Mouse (Mus musculus) lung, adult 18-20 months (tissue): ENCODE data around the gene Zfp568.
"Not testable (repeated sequence)": the region's sequence is repeated elsewhere in the genome, so short reads cannot be mapped to it uniquely, and the experiment has no call there.

Experiments used
- DNase-seq, 2 experiments: peaks; one replicate each; pipeline ENCODE4 v3.0.0; 2022; ENCODE audit warnings: mixed read lengths in 2 of 2

Gene Zfp568

DNA sequence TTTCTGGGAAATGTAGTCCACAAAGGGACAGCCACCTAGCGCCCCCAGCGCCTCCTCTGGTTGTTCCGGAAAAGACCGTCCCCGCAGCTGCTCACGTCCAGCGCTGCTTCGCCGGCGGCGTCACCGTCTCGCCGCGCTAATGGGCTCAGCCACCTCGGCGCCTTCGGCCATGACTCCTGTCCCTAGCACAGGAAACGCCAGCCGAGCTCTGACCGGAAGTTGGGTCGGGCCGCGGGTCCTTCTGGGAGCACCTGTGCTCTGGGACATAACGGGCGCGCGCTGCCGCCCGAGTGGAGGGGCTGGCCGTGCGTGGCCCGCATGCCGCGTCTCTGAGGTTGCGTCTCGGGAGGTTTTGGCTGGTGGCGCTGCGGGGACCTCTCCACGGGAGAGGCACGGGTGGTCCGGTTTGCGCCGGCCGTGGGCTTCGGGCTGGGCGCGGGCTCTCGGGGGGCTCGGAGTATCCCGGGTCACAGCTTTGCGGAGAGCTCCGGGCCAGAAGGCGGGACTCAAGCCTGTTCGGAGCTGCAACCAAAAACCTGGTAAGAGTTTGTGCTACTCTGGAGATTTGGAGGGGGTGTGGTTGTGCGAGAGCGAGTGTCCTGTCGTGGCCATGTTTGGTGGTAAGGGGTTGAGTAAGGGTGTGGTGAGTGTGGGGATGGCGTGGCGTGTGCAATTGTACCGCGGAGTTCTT, at the start of gene Zfp568:
Gene Zfp568 (plus strand): TSS at position 266 of the 691 bp plus-strand sequence.
- DNase-seq = peak; percentile 95 to 96

DNA sequence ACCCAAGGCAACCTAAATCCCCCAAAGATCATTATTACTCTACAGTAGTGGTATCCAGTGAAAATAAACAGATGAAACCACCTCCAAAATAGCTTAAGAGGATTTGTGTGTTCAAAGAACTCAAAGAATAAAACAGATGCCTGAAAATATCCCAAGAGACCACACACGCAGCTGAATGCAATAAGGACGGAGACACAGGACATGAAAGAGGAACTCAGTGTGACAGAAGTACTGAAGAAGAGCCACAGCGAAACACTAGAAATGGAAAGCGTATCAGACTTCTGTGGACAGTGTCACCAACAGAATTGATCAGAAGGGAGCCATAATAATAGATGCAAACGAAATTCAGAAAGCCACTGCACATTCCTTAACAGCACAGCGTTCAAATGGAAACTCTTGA, 44.9 kb upstream of the Zfp568 start:
- DNase-seq = no peak

- DNase-seq = no peak
These were observed 42.7 kb upstream of the Zfp568 start for GRCm38 (mm10) chr7:29941027-29941426.

DNA sequence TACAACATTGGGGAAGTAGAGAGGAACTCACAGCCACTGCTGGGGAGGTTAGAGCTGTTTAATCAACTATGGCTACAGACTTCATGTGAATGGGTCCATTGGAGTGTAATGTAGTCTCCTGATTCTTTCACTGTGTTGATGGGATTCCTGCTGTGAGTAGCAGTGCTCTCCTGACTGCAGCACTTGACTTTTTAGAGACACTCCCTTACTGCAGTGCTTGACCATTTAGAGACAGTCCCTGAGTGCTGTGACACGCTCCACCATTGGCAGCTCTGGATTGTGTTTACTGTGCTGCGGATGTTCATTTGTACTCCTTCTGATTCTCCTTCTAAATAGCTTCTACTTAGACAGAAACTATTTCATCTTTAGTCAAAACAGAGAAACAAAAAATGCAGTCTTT, 41.0 kb upstream of the Zfp568 start:
- DNase-seq = no peak

DNA sequence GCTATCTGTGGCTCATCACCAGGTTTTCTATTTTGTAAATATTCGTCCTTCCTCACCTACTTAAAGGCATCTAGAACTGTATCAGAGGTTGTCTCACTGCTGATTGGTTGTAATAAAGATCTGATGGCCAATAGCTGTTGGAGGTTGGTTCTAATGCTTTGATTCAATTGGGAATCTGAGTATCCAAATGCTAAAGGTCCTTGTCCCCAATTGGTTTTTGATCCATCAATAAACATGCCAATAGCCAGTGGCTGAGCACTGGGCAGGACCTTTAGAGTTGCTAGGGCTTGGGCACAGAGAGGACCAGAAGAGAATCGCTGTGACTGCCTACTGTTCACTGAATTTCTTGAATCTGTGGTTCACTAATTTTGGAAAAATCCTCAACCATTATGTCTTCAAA, 40.0 kb upstream of the Zfp568 start:
- no peak for DNase-seq

GRCm38 (mm10) chr7:29944201-29944600, 39.6 kb upstream of the Zfp568 start:
- DNase-seq = no peak

- DNase-seq = no peak
These were observed 30.7 kb upstream of the Zfp568 start for GRCm38 (mm10) chr7:29953086-29953485.

DNA sequence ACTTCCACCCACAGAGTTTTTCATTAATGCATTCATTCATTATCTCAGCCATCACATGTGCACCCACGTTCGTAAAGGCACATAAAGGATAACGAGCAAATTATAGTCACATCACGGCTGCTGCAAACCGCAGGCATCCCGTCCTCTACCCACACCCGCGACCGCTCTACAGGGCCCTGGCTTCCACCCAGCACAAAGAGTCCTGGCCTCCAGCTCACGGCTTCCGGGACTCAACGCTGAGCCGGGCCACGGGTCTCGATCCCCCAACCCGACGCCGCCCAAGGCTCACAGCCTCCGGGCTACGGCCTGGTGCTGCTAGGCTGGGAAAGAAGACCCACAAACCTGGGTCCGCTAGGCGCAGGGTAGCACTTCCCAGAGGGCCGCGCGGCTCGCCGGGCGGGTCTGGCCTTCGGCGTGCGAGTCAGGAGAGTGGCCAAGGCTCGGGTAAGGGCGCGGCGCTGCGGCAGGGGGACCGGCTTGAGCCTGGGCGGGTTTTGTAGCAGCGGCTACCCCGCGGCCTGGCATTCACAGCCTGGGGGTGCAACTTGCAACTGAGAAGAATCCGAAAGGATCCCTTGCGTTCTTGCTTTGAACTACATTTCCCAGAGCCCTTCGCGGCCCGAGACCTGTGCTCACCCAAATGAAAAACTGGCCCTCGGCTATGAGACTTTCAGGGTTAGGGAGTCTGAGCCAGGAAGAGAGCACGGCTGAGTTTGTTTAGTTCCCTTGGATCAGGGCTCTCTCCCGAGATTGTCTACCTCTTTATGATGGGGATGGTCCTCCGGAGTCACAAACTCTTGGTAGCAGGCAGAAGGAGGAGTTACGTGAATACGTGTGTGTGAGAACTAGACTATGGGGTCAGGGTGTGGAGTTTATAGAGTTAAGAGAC, 30.0 kb upstream of the Zfp568 start, which contains the start of gene Zfp74:
Gene Zfp74 (minus strand): TSS at position 577 of the 889 bp plus-strand sequence.
- peak; percentile 78 to 85 for DNase-seq

GRCm38 (mm10) chr7:29954731-29955130, 29.0 kb upstream of the Zfp568 start:
- peak; percentile 28 to 65 for DNase-seq

DNA sequence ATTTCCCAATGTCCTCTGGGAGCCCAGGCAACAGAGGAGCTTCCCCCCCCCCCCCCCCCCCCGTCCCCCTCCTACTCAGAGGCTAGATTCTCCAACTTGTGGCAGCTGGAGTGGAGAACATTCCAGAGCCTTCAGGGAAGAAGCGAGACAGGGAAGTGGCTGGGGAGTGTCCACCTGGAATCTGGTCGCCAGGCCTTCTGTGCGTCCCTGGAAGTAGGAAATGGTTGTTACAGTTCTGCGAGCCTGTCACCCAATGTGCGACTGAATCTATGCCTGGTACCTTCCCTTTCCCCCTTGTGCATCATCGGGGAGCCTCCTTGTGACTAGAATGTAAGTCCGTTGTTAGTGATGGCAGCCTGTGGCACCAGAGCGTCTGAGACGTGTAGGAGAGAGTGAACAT, 27.5 kb upstream of the Zfp568 start:
- DNase-seq = peak; percentile 39 to 47

DNA sequence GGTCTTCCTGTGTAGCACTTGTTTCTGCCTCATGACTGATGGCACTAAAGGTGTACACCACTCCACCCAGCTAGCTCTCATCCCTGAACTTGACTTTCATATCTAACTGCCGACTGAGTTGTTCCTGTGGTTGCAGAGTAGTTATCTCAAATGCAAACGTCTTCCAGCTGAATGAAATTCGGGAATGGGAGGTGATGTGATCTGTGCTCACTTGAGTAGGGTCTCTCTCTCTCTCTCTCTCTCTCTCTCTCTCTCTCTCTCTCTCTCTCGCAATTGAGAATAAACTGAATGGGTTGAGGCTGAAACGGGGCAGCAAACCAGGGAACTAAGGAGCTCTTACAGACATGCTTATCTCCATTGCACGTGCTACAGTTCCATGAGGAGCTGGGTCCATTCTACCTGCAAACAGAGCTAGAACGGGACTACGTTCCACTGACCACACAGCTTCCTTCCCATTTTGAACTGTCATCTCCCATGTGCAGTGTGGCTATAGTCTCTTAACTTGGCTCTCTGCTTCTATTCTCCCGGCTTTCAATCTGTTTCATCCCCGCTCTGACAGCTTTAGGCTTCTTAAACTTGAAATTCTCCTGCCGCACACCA, 25.5 kb upstream of the Zfp568 start:
- no peak for DNase-seq

GRCm38 (mm10) chr7:29959004-29959403, 24.8 kb upstream of the Zfp568 start:
- no peak for DNase-seq

DNA sequence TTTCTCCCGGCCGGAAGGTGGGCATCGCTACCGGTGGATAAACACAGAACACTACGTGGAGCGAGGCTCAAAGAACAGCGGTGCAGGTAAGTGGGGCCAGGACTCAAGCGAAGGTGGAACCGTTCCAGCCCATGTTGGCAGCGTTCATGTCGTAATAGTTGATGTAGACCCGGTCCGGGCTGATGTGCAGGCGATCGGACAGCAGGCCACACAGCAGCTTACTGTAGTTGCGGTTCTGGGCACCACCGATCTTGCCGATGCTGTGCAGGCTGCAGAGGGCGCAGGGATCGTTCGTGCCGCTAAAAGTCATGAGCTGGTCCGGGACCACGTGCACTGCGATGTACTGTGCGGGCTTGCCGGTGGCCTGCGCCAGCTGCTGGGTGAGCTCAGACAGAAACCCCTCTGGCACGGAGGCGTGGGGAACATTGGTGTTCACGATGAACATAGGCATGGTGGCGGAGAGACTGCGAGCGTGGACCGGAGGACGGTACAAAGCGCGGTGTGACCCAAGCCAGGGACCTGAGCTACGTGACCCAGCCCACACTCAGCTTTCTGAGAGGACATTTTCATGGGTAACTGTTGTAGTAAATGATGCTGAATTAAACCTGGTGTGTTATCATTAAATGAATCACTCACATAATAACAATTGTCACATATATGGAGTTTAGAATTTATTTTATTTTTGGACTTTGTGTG, 18.5 kb upstream of the Zfp568 start:
- DNase-seq = not testable (repeated sequence)

DNA sequence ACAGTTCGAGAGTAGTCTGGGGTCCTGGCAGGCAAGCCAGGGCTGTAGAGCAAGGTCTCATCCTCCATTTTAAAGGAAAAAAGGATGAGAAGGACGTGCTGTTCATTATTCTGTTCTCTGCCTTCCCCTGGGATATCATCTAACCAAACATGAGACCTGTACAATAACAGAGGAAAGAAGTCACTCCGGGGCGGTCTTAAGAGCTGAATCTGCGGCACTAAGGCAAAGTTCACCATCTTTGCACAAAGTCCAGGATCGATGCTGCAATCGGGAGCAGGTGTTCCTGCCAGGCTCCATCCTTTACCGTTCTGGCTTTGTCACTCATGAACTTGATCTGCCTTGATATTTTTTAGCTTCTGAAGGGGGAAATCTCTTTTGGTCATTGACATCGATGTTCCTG, 13.1 kb upstream of the Zfp568 start:
- no peak for DNase-seq

GRCm38 (mm10) chr7:29980761-29981160, 3.0 kb upstream of the Zfp568 start:
- no peak for DNase-seq

GRCm38 (mm10) chr7:29981455-29981854, 2.3 kb upstream of the Zfp568 start:
- no peak for DNase-seq

DNA sequence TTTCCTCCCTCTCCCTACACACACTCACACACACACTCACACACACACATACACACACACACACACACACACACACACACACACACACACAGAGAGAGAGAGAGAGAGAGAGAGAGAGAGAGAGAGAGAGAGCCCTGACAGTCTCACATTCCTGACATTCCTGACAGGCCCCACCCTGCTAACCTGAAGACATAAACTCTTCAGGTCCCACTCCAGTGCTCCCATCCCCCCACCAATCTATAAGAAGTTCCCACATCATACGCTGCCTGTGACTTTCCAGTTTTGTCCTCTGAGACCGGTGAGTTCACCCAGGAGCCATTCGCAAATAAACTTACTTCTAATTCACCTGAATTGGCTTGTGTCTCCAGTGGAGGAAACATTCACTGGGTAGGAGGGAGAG, 1.9 kb upstream of the Zfp568 start:
- no peak for DNase-seq

DNA sequence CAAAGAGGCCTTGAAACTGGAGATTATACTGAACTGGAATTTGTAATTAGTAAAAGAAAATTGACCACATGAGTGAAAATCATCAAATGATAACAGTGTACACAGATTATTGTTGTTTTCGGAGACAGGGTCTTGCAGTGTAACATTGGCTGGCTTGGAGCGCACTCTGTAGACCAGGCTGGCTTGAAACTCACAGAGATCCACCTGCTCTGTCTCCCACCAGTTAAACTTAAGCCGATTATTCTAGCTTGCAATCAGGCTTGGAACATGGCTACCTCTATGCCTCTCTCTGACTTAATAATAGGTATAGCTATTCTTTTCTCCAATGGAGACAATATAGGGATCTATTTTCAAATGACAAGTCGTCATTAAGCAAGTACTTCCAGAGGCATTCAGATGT, 1.4 kb upstream of the Zfp568 start:
- no peak for DNase-seq

GRCm38 (mm10) chr7:29982931-29983330, 824 bp upstream of the Zfp568 start:
- peak; percentile 11 to 23 for DNase-seq

GRCm38 (mm10) chr7:29983340-29983689, 440 bp upstream of the Zfp568 start:
- no peak for DNase-seq

DNA sequence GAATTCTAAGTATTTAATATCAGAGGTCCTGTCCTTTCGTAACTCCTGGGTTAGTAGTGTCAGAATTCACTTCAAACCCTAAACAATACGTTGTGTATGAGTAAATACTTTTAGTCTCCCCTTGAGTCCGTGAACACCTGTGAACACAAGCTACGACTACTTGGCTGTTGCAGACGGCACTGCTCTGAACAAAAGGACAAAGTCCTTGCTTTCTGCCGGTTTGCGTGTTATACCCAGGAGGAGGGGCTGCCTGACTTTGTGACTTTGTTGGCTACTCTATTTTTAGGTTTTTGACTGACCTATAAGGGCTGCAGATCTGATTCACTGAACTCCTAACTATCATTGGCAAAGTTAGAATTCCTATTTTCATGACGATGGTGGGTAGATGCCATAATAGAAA, 2.3 kb downstream of the Zfp568 start:
- DNase-seq = no peak

DNA sequence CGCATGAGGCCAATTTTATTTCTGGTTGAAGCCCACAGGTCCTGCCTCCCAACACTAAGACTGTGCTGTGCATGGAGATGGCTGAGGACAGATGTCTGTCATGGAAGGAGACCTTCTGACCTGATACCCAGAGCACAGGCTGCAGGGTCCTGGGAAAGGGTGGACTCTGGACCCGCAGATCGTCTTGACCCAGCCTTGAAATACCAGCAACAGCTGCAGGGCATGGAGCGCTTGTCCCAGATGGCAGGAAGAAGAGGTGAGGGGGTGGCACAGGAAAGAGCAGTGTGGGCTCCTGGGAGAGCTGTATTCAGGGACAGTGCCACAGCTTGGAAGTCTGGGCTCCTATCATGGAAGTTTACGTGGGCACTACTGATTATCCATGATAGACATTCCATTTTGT, 3.8 kb downstream of the Zfp568 start:
- DNase-seq = no peak

DNA sequence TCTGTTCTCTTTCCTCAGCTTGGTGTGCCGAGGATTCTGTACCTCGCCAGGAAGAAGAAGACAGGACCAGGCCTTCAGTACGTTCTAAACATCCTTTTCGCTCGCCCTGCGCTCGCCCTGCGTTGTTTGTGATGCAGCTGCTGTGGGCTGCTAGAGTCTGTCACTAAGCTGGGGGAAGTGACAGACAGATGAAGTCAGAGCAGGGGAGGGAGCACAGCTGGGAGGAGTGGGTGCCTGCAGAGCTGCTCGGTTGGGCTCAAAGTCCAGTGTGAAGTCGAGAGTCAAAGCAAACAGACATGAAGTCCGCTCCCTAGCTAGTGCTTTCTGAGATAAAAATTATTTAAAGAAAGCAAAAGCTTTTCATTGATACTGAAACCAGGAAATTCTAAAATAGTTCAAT, 5.3 kb downstream of the Zfp568 start:
- no peak for DNase-seq
